Mouse (Mus musculus) intestine, embryonic 14.5 days (tissue): ENCODE measurements around the gene Parp14. TPM values are rescaled to one million over a fixed set of nuclear protein-coding genes. Genes with fewer than 3 reads are reported as not detected.
A peak's percentile ranks its signal among the peaks of the same experiment; 100 is the strongest.

ENCODE experiments used
- ATAC-seq: fragments of 200-750 bp; cut with Nextera tagmentation; replicated peaks from 2 replicates; pipeline ENCODE4 v1.8.0; 2017; ENCODE audit warnings: low read depth, moderate number of reproducible peaks, moderate TSS enrichment, moderate library complexity; ENCODE audit not compliant: low FRiP score, low TSS enrichment
- DNase-seq: peaks from one replicate; pipeline ENCODE4 v3.0.0-alpha.2; 2018; ENCODE audit warnings: low spot score
- H3K27ac ChIP-seq: fragments of 300-500 bp; sonication (generic); 2 replicates; pipeline ENCODE4 v1.5.1; 2014; ENCODE audit warnings: low read depth, mild to moderate bottlenecking, control low read depth
- H3K27me3 ChIP-seq: fragments of 300-500 bp; sonication (generic); replicated peaks from 2 replicates; pipeline ENCODE4 v1.6.1; 2014; ENCODE audit warnings: low read length, control low read depth; ENCODE audit not compliant: control insufficient read depth, insufficient read depth
- H3K36me3 ChIP-seq: fragments of 300-500 bp; sonication (generic); 2 replicates; pipeline ENCODE4 v1.6.1; 2014; ENCODE audit warnings: low read length, control low read depth; ENCODE audit not compliant: control insufficient read depth, insufficient read depth
- H3K4me1 ChIP-seq: fragments of 300-500 bp; sonication (generic); replicated peaks from 2 replicates; pipeline ENCODE4 v1.6.1; 2014; ENCODE audit warnings: low read length, control low read depth, mixed read lengths; ENCODE audit not compliant: control insufficient read depth, insufficient read depth
- H3K4me2 ChIP-seq: fragments of 300-500 bp; sonication (generic); 2 replicates; pipeline ENCODE4 v1.6.1; 2014; ENCODE audit warnings: low read length
- H3K4me3 ChIP-seq: fragments of 300-500 bp; sonication (generic); 2 replicates; pipeline ENCODE4 v1.5.1; 2014; ENCODE audit warnings: low read depth, low read length, control low read depth, mixed read lengths
- H3K9ac ChIP-seq: fragments of 300-500 bp; sonication (generic); 2 replicates; pipeline ENCODE4 v1.6.1; 2014; ENCODE audit warnings: mild to moderate bottlenecking, low read length
- H3K9me3 ChIP-seq: fragments of 300-500 bp; sonication (generic); 2 replicates; pipeline ENCODE4 v1.6.1; 2016; ENCODE audit warnings: low read length, control low read depth; ENCODE audit not compliant: control insufficient read depth
- WGBS: fragments of 180-500 bp; shearing (Covaris S2); extraction: QIAGEN DNeasy Blood & Tissue Kit; methylation state at CpG from one replicate; pipeline ENCODE4 v1.1.7; 2014; 5-methylcytosine and 5-hydroxymethylcytosine counted together
- polyA plus RNA-seq: library from polyadenylated mRNA; unstranded; fragments of >200 nt; fragmentation: Nextera tagmentation; extraction: Ambion mirVana; gene quantifications from 2 replicates; pipeline ENCODE4 v1.2.1, GENCODE M21; 2014

The Parp14 gene
- 1.6 and 2.1 TPM in 2 replicates for polyA plus RNA-seq

GRCm38 (mm10) chr16:35871048-35871851 lies at the start of gene Parp14:
TSS of gene Parp14 (minus strand) at chr16:35871544.
- Histone ChIP-seq H3K27me3 (peaks cover 23% of the 10 kb centered on the region), H3K4me1 (0 out of 2 replicates have a peak, but pooled peaks cover 3% of the 10 kb centered on the region), H3K36me3 (no peaks in the 10 kb centered on the region), H3K4me2 (peak within 1 kb of the TSS; percentile 92), H3K9ac (peak within 1 kb of the TSS; percentile 73), H3K4me3 (peak within 1 kb of the TSS; percentile 72), H3K9me3 (no peaks in the 10 kb centered on the region), H3K27ac (no peak within 1 kb of the TSS)
- ATAC-seq (peak; percentile 78; the same call in 1 of the 2 replicates), DNase-seq (peak; percentile 81)
- 1% methylated on average over 38 of the region's 38 CpGs for WGBS

DNA sequence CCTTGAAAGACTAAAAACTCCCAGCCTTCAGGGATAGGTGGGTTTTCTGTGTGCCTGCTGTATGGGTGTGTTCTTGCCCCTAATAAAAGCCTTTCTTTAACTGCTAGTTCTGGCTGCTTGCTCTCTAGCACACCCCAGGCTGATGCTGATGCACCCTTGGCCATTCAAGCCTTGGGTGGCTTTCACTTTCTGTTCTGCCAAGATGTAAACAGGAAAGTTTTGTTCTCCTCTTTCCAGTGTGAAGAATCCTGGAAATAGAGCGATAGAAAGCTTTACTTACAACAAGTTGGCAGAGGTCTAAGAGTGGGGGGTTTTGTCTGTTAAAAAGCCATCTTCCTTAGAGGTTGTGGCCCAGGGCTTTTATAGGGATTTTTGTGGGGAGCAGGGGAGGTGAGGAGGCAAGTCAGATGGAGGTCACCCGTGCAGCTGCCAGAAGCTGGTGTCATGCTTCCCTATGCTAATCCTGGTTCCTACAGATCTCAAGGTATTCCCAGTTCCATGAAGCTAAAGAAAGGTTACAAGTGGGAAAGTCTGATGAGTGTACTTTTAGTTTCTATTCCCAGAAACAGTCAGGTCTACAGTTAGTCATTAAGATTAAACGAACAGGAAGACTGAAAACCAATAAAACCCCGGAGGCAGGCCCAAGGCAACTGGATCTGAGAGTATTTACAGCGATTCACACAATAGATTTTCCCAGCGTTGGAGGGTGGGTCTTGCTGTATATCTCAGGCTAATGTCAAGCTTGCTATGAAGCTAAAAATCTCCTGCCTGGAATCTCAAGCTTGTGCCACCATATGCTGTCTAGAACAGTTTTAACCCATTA lies 47.6 kb upstream of the Parp14 start:
- Histone ChIP-seq H3K9me3 (no peaks in the 10 kb centered on the region), H3K27ac (no peak overlapping the region), H3K9ac (no peak overlapping the region), H3K36me3 (no peaks in the 10 kb centered on the region), H3K27me3 (no peaks in the 10 kb centered on the region), H3K4me2 (no peak overlapping the region), H3K4me3 (no peak overlapping the region), H3K4me1 (no peaks in the 10 kb centered on the region)
- ATAC-seq (no peak), DNase-seq (no peak)
- WGBS: 69% methylated on average over 6 of the region's 6 CpGs

DNA sequence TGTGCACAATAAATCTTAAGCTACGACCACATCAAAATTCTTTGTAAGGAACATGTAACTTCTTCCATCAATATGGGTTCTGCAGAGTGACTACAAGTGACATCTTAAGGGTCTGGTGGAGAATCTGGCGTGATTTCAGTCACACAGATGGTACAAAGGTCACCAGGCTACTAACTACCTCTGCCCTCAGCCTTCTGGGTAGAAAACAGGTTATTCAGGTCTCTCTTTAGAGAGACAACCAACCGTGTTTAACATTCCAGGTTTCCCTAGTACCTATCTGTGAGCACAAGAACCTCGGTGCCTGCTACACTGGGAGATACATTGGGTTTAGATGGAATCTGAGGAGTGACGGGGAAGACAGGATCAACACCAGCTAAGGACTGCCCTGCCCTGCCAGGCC lies 43.0 kb upstream of the Parp14 start:
- 52% methylated on average over 5 of the region's 5 CpGs for whole genome bisulfite sequencing
- no peak overlapping the region for H3K27ac ChIP-seq
- no peaks in the 10 kb centered on the region for H3K4me1 ChIP-seq
- 0 out of 2 replicates have a peak, but pooled peaks cover 3% of the 10 kb centered on the region for H3K9me3 ChIP-seq
- H3K36me3 ChIP-seq: no peaks in the 10 kb centered on the region
- H3K4me2 ChIP-seq: no peak overlapping the region
- no peak for DNase-seq
- no peak overlapping the region for H3K4me3 ChIP-seq
- no peak overlapping the region for H3K9ac ChIP-seq
- H3K27me3 ChIP-seq: no peaks in the 10 kb centered on the region
- ATAC-seq: no peak

- no peak overlapping the region for H3K9ac ChIP-seq
- DNase-seq (no peak), ATAC-seq (no peak)
- no peak overlapping the region for H3K4me2 ChIP-seq
- no peaks in the 10 kb centered on the region for H3K36me3 ChIP-seq
- no peaks in the 10 kb centered on the region for H3K4me1 ChIP-seq
- H3K9me3 ChIP-seq: 0 out of 2 replicates have a peak, but pooled peaks cover 3% of the 10 kb centered on the region
- H3K27ac ChIP-seq: no peak overlapping the region
- H3K4me3 ChIP-seq: no peak overlapping the region
- no peaks in the 10 kb centered on the region for H3K27me3 ChIP-seq
- WGBS: 81% methylated on average over 1 of the region's 1 CpGs
Observed at GRCm38 (mm10) chr16:35913526-35913925, 42.2 kb upstream of the Parp14 start.

GRCm38 (mm10) chr16:35911449-35911848 lies 40.1 kb upstream of the Parp14 start:
- no peak overlapping the region for H3K27ac ChIP-seq
- H3K4me3 ChIP-seq: no peak overlapping the region
- H3K36me3 ChIP-seq: no peaks in the 10 kb centered on the region
- no peak overlapping the region for H3K9ac ChIP-seq
- 62% methylated on average over 3 of the region's 3 CpGs for WGBS
- H3K9me3 ChIP-seq: 0 out of 2 replicates have a peak, but pooled peaks cover 3% of the 10 kb centered on the region
- H3K27me3 ChIP-seq: no peaks in the 10 kb centered on the region
- H3K4me1 ChIP-seq: no peaks in the 10 kb centered on the region
- DNase-seq (no peak), ATAC-seq (peak; percentile 66; the same call in 1 of the 2 replicates)
- H3K4me2 ChIP-seq: no peak overlapping the region

- DNase-seq: no peak
- H3K4me3 ChIP-seq: no peak overlapping the region
- 0 out of 2 replicates have a peak, but pooled peaks cover 3% of the 10 kb centered on the region for H3K9me3 ChIP-seq
- H3K4me1 ChIP-seq: no peaks in the 10 kb centered on the region
- H3K27ac ChIP-seq: no peak overlapping the region
- H3K4me2 ChIP-seq: no peak overlapping the region
- no peaks in the 10 kb centered on the region for H3K36me3 ChIP-seq
- H3K9ac ChIP-seq: no peak overlapping the region
- H3K27me3 ChIP-seq: no peaks in the 10 kb centered on the region
- no peak for ATAC-seq
- WGBS: 70% methylated on average over 4 of the region's 4 CpGs
Observed at GRCm38 (mm10) chr16:35907432-35908201, 36.3 kb upstream of the Parp14 start.

DNA sequence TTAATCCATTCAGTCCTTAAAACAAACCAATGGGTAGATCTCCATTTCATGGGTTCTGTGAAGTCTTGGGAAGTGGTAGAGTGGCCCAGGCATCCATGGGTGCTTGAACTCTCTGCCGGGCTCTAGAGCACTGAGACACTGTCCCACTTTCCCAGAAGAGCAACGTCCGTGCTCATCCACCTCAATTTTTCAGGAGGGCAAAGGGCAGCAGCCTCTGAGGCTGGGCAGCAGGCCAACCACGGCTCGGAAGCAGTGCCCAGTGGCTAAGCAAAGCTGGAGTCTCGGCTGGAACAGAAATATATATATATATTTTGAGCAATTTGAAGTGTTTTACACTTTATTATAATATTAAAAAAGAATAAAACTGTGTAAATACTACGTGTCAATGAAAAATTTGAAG lies 35.5 kb upstream of the Parp14 start:
- DNase-seq (no peak), ATAC-seq (no peak)
- 0 out of 2 replicates have a peak, but pooled peaks cover 3% of the 10 kb centered on the region for H3K9me3 ChIP-seq
- no peak overlapping the region for H3K9ac ChIP-seq
- H3K27ac ChIP-seq: no peak overlapping the region
- H3K4me2 ChIP-seq: no peak overlapping the region
- no peaks in the 10 kb centered on the region for H3K4me1 ChIP-seq
- no peaks in the 10 kb centered on the region for H3K27me3 ChIP-seq
- WGBS: 75% methylated on average over 7 of the region's 7 CpGs
- H3K36me3 ChIP-seq: no peaks in the 10 kb centered on the region
- H3K4me3 ChIP-seq: no peak overlapping the region

DNA sequence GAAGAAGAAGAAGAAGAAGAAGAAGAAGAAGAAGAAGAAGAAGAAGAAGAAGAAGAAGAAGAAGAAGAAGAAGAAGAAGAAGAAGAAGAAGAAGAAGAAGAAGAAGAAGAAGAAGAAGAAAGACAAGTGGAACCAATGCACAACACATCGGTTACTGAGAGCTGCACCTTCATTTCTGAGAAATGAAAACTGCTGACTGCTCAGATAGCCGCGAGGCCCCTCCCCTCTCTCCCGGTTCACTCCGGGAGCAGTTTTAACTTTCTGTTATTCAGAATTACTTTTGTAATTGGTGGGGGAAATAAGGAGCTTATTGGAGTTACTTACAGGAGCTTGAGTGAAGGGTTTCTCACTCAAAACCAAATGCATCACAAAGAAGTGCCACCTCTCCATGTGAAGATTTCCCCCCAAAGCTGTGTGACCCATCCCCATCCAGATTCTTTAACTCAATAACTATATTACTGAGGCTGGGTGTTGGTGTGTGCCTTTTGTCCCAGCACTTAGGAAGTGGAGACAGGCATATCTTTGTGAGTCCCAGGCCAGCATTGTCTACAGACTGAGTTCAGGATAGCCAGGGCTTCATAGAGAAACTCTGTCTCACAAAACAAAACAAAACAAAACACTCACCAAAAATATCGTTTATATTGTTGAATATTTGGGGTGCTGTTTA lies 34.6 kb upstream of the Parp14 start:
- 79% methylated on average over 6 of the region's 6 CpGs for WGBS
- H3K4me1 ChIP-seq: no peaks in the 10 kb centered on the region
- DNase-seq (no peak), ATAC-seq (no peak)
- no peak overlapping the region for H3K9ac ChIP-seq
- H3K27me3 ChIP-seq: no peaks in the 10 kb centered on the region
- no peak overlapping the region for H3K4me2 ChIP-seq
- 0 out of 2 replicates have a peak, but pooled peaks cover 3% of the 10 kb centered on the region for H3K9me3 ChIP-seq
- H3K36me3 ChIP-seq: no peaks in the 10 kb centered on the region
- H3K4me3 ChIP-seq: no peak overlapping the region
- H3K27ac ChIP-seq: no peak overlapping the region
